Mouse (Mus musculus) embryonic facial prominence, embryonic 11.5 days (tissue): Measurements from ENCODE around the gene Blvra. TPM values are rescaled to one million over a fixed set of nuclear protein-coding genes. Genes with fewer than 3 reads are reported as not detected.
"Not testable (repeated sequence)": the region's sequence is repeated elsewhere in the genome, so short reads cannot be mapped to it uniquely, and the experiment has no call there.

Experiments used
- ATAC-seq: fragments of 200-750 bp; cut with Nextera tagmentation; replicated peaks from 2 replicates; pipeline ENCODE4 v1.8.0; 2017; ENCODE audit warnings: low read depth; ENCODE audit not compliant: insufficient number of reproducible peaks, low FRiP score, low TSS enrichment
- DNase-seq: peaks from one replicate; pipeline ENCODE4 v3.0.0-alpha.2; 2015; ENCODE audit warnings: low spot score
- H3K27ac ChIP-seq: fragments of 300-500 bp; sonication (generic); replicated peaks from 2 replicates; pipeline ENCODE4 v1.5.1; 2014; ENCODE audit warnings: mild to moderate bottlenecking, low read depth, low read length, control low read depth
- H3K27me3 ChIP-seq: fragments of 300-500 bp; sonication (generic); 2 replicates; pipeline ENCODE4 v1.6.1; 2014; ENCODE audit warnings: mild to moderate bottlenecking, low read length, moderate library complexity, mixed read lengths; ENCODE audit not compliant: control insufficient read depth, insufficient read depth
- H3K36me3 ChIP-seq: fragments of 300-500 bp; sonication (generic); replicated peaks from 2 replicates; pipeline ENCODE4 v1.6.1; 2014; ENCODE audit warnings: low read depth, mild to moderate bottlenecking, low read length, moderate library complexity, mixed read lengths; ENCODE audit not compliant: control insufficient read depth, insufficient read depth
- H3K4me1 ChIP-seq: fragments of 300-500 bp; sonication (generic); 2 replicates; pipeline ENCODE4 v1.6.1; 2014; ENCODE audit warnings: low read length, mixed read lengths; ENCODE audit not compliant: control insufficient read depth, insufficient read depth
- H3K4me2 ChIP-seq: fragments of 300-500 bp; sonication (generic); 2 replicates; pipeline ENCODE4 v1.6.1; 2014; ENCODE audit warnings: low read depth, mild to moderate bottlenecking, control low read depth, low read length, moderate library complexity
- H3K4me3 ChIP-seq: fragments of 300-500 bp; sonication (generic); 2 replicates; pipeline ENCODE4 v1.5.1; 2014; ENCODE audit warnings: low read depth, low read length, control low read depth
- H3K9ac ChIP-seq: fragments of 300-500 bp; sonication (generic); replicated peaks from 2 replicates; pipeline ENCODE4 v1.6.1; 2014; ENCODE audit warnings: mild to moderate bottlenecking, control low read depth, low read length
- H3K9me3 ChIP-seq: fragments of 300-500 bp; sonication (generic); replicated peaks from 2 replicates; pipeline ENCODE4 v1.6.1; 2016; ENCODE audit warnings: mild to moderate bottlenecking, low read length, inconsistent platforms, mixed read lengths; ENCODE audit not compliant: control insufficient read depth
- WGBS: fragments of 180-500 bp; shearing (Covaris S2); extraction: QIAGEN DNeasy Blood & Tissue Kit; methylation state at CpG from one replicate; pipeline ENCODE4 v1.1.7; 2014; 5-methylcytosine and 5-hydroxymethylcytosine counted together
- polyA plus RNA-seq: library from polyadenylated mRNA; unstranded; fragments of >200 nt; fragmentation: Nextera tagmentation; extraction: Ambion mirVana; gene quantifications from 2 replicates; pipeline ENCODE4 v1.2.1, GENCODE M21; 2014

Gene Blvra
- polyA plus RNA-seq, 1 experiment from 2014 or later, result 34.6 TPM

- peaks cover 29% of the 10 kb centered on the region for H3K36me3 ChIP-seq
- H3K9me3 ChIP-seq, result no peaks in the 10 kb centered on the region
- DNase-seq (no peak), ATAC-seq (no peak)
- H3K27ac ChIP-seq, result no peak overlapping the region
- H3K27me3 ChIP-seq, result no peaks in the 10 kb centered on the region
- no peak overlapping the region for H3K9ac ChIP-seq
- H3K4me1 ChIP-seq, result no peaks in the 10 kb centered on the region
- no peak overlapping the region for H3K4me3 ChIP-seq
- H3K4me2 ChIP-seq, result no peak overlapping the region
- 90% methylated on average over 8 of the region's 8 CpGs for WGBS
These were observed 51.2 kb downstream of the Blvra start for GRCm38 (mm10) chr2:127121591-127122235.

- WGBS, result 89% methylated on average over 5 of the region's 5 CpGs
- Histone ChIP-seq H3K4me3 (no peak overlapping the region), H3K4me1 (no peaks in the 10 kb centered on the region; the same call in 1 of the 2 replicates), H3K27me3 (no peaks in the 10 kb centered on the region), H3K36me3 (peaks cover 8% of the 10 kb centered on the region), H3K9ac (no peak overlapping the region), H3K4me2 (no peak overlapping the region), H3K9me3 (no peaks in the 10 kb centered on the region), H3K27ac (no peak overlapping the region)
- DNase-seq (no peak), ATAC-seq (no peak)
These were observed 58.5 kb downstream of the Blvra start for GRCm38 (mm10) chr2:127128926-127129325.

- Histone ChIP-seq H3K36me3 (no peaks in the 10 kb centered on the region; the same call in 1 of the 2 replicates), H3K9ac (no peak overlapping the region), H3K4me1 (no peaks in the 10 kb centered on the region; the same call in 1 of the 2 replicates), H3K27ac (no peak overlapping the region), H3K4me2 (no peak overlapping the region), H3K4me3 (no peak overlapping the region), H3K27me3 (no peaks in the 10 kb centered on the region), H3K9me3 (no peaks in the 10 kb centered on the region)
- WGBS, result 78% methylated on average over 8 of the region's 8 CpGs
- no peak for DNase-seq
- ATAC-seq, result no peak
These were observed 60.9 kb downstream of the Blvra start for GRCm38 (mm10) chr2:127131353-127131752.

GRCm38 (mm10) chr2:127133621-127134461 lies 63.4 kb downstream of the Blvra start, which contains the start of gene Ncaph:
Gene Ncaph, minus strand, starts transcription at chr2:127133954.
- ATAC-seq (peak; percentile 84), DNase-seq (peak; percentile 95)
- peak within 1 kb of the TSS; percentile 74 for H3K9ac ChIP-seq
- no peaks in the 10 kb centered on the region for H3K36me3 ChIP-seq
- 1% methylated on average over 57 of the region's 57 CpGs for WGBS
- H3K4me1 ChIP-seq, result no peaks in the 10 kb centered on the region; the same call in 1 of the 2 replicates
- peak within 1 kb of the TSS; percentile 77 for H3K4me3 ChIP-seq
- no peaks in the 10 kb centered on the region for H3K27me3 ChIP-seq
- H3K27ac ChIP-seq, result peak within 1 kb of the TSS; percentile 77
- no peaks in the 10 kb centered on the region for H3K9me3 ChIP-seq
- peak within 1 kb of the TSS; percentile 60 for H3K4me2 ChIP-seq

GRCm38 (mm10) chr2:127135255-127135654 lies 64.8 kb downstream of the Blvra start:
- H3K4me1 ChIP-seq, DNase-seq, H3K9ac ChIP-seq, H3K27me3 ChIP-seq, H3K4me3 ChIP-seq, H3K36me3 ChIP-seq, H3K4me2 ChIP-seq, ATAC-seq, H3K9me3 ChIP-seq, H3K27ac ChIP-seq: not testable (repeated sequence)
- WGBS, result 49% methylated on average over 2 of the region's 3 CpGs

- no peaks in the 10 kb centered on the region for H3K27me3 ChIP-seq
- H3K9ac ChIP-seq, result no peak overlapping the region
- 21% methylated on average over 5 of the region's 5 CpGs for whole genome bisulfite sequencing
- no peaks in the 10 kb centered on the region; the same call in 1 of the 2 replicates for H3K4me1 ChIP-seq
- H3K27ac ChIP-seq, result no peak overlapping the region; the same call in 1 of the 2 replicates
- H3K4me2 ChIP-seq, result no peak overlapping the region
- ATAC-seq (peak; percentile 45), DNase-seq (peak; percentile 70)
- no peaks in the 10 kb centered on the region for H3K9me3 ChIP-seq
- no peaks in the 10 kb centered on the region for H3K36me3 ChIP-seq
- no peak overlapping the region for H3K4me3 ChIP-seq
These were observed 66.5 kb downstream of the Blvra start for GRCm38 (mm10) chr2:127136979-127137378.

- WGBS, result 76% methylated on average over 10 of the region's 10 CpGs
- H3K27ac ChIP-seq, result no peak overlapping the region
- no peaks in the 10 kb centered on the region for H3K9me3 ChIP-seq
- no peak overlapping the region for H3K4me3 ChIP-seq
- H3K27me3 ChIP-seq, result no peaks in the 10 kb centered on the region
- no peaks in the 10 kb centered on the region for H3K4me1 ChIP-seq
- ATAC-seq (no peak), DNase-seq (no peak)
- H3K9ac ChIP-seq, result no peak overlapping the region
- no peaks in the 10 kb centered on the region for H3K36me3 ChIP-seq
- H3K4me2 ChIP-seq, result no peak overlapping the region
These were observed 67.5 kb downstream of the Blvra start for GRCm38 (mm10) chr2:127137838-127138420.
